Mouse (Mus musculus): ENCODE data around the gene Hoxd12.

The Hoxd12 gene

DNA sequence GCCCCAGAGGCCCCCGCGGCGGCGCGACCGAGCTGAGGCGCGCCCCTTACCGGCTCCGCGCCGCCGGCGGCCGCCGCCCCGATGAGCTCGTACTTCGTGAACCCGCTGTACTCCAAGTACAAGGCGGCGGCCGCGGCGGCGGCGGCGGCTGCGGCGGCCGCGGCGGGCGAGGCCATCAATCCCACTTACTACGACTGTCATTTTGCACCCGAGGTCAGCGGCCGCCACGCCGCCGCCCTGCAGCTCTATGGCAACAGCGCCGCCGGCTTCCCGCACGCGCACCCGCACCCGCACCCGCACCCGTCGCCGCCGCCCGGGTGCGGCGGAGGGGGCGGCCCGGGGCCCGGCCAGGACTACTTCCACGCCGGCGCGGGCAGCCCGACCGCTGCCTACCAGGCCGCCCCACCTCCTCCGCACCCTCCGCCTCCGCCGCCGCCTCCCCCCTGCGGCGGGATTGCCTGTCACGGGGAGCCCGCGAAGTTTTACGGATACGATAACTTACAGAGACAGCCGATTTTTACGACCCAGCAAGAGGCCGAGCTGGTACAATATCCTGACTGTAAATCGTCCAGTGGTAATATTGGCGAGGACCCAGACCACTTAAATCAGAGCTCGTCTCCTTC lies 30.8 kb downstream of the Hoxd12 start:
- in situ Hi-C loops (cut with MboI, MseI): no loop called here

- in situ Hi-C loops (cut with MboI, MseI): no loop called here
Measured at GRCm38 (mm10) chr2:74706393-74706960, 31.7 kb downstream of the Hoxd12 start.

DNA sequence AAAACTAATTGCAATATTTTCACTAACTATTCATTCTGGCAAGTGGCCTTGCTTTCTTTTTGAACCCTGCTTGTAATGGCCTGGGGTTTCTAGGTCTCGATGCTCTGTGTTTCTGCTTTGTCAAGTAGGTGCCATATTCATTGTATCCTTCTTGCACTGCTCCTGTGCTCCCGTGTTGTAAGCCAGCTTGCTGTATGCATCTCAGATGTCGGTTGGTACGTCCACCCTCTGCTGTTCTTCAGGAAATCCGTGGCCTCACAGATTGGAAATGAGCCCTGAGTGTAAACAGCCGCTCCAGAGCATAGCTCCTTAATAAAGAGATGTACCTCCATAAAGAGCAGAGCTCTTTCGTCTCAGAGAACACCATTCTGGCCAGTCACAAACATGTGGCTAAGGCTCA lies 32.8 kb downstream of the Hoxd12 start:
- in situ Hi-C loops (cut with MboI, MseI): no loop called here

DNA sequence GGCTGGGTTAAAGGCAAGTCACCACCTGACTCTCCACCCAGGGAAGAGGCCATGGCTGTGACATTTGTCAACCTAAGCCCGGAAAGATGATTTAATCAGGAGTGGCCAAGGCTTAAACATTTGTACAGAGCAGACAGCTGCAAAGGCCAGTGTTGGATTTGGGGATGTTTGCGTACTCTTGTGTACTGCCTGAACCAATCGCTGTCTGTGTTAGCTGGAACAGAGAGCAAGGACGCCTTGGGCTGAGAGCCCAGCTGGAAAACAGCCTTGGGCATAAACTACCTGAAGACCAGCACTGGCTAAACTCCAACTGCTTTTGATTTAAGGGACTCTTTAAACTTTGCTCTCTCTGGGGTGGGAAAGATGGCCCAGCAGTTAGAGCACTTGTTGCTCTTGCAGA lies 33.9 kb downstream of the Hoxd12 start:
- in situ Hi-C loops (cut with MboI, MseI): no loop called here

DNA sequence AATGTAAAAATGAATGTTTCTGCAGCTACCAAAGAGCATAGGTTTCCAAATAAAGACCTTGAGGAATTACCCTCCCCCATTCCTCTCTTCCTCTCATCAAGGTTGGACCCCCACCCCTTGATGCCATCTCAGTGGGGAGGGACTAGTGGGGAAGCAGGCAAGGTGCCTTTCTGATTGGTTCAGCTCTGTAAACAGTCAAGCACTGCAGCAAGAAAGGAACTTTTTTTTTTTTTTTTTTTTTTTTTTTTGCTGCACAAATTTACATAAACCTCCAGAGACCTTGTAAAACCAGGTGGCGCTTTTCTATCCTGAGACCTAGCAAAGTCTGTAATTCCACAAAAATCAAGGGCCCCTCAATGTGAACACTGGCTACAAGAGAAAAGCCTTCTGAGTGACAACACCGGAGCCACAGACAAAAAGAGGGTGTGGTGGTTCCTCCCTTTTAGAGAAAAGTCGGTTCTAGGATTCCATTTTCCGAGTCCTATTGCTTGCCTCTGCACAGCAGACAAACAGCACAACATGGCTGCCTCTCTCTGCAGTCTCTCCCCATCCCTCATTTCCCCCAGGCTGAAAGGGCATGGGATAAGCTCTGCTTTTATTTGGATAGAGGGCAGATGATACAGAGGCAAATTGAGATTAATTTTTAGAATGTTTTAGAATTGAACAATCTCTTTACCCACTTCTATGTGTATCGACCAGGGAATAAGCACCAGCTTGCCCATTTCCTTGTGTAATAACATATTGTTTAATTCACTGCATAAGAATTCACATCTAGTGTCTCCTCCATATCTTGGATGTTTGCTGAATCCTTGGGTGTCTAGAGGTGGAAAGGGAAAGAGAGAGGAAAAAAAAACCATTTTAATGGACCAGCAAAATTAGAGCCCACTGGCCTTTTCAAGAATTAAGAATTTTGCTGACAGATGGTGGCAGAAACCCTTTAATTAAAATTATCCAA lies 34.9 kb downstream of the Hoxd12 start:
- in situ Hi-C loops (cut with MboI, MseI): no loop called here

DNA sequence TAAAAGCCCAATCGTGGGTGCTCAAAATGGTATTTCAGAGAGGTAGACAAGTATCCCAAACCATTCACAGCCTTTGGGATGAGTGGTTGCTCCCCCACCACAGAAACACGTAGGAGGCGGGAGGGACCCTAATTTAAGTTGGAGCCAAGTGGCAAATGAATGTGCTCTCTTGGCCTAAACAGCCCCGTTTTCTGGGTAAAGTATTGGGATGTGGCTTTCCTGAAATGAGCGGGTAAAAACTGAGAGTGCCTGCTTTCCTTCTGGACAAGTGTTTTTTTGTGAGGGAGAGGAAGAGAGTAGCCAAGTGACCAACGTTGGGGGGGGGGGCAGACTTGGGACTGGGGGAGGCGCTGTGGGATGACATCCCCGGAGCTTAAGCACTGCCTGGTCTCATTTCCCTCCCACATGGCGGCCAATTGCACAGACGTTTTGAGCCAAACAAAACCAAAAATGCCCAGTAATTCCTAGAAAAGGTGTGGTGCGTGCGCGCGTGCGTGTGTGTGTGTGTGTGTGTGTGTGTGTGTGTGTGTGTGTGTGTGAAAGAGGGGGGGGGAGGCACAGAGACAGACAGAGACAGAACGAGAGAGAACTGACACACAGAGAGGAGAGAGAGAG lies 36.2 kb downstream of the Hoxd12 start:
- in situ Hi-C loops (cut with MboI, MseI): no loop called here

DNA sequence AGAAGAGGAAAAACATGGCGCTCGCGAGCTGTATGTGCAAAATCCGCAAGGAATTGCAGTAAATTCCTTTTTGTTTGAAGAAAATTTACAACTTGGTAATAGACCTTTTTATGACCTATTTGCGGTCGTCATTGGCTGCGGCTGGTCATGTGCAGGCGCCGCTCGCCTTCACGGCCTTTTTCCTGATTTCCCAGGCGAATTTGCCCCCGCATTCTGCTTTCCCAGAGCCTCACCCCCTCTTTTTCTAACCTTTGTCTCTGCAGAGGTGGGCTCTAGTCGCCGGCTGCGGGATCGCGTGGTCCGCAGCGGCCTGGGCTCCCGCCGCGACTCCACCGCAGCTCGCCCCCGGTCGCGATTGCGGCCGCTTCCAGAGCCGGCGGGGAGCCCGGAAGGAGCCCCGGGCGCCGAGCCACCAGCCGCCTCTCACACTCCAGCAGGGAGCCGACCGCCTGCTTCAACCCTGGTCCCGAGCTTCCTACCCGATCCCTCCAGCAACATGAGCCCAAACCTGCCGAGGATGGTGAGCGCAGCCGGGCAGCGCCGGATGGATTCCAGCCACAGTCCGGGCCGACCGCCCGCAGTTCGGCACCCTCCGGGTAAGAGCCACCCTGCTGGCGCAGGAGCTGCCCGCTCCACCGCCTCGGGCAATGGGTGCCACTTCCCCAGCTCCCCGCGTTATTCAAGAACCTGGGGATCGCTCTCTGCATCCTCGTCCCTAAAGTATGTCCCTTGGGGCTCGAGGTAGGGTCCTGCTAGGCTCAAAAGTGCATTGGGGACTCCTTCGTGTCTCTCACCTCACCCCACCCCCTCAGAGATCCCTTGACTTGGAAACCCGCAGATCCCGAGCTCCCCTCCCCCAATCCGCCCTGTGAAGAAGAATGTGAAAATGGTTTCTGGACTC lies 37.2 kb downstream of the Hoxd12 start, which contains the start of the genes Hoxd3 and Hoxd4:
Hoxd3 (plus strand) TSS at position 207 of the 901 bp plus-strand sequence.
Hoxd4 (plus strand) TSS at position 209 of the 901 bp plus-strand sequence.
- in situ Hi-C loops (cut with MboI, MseI): no loop called here

DNA sequence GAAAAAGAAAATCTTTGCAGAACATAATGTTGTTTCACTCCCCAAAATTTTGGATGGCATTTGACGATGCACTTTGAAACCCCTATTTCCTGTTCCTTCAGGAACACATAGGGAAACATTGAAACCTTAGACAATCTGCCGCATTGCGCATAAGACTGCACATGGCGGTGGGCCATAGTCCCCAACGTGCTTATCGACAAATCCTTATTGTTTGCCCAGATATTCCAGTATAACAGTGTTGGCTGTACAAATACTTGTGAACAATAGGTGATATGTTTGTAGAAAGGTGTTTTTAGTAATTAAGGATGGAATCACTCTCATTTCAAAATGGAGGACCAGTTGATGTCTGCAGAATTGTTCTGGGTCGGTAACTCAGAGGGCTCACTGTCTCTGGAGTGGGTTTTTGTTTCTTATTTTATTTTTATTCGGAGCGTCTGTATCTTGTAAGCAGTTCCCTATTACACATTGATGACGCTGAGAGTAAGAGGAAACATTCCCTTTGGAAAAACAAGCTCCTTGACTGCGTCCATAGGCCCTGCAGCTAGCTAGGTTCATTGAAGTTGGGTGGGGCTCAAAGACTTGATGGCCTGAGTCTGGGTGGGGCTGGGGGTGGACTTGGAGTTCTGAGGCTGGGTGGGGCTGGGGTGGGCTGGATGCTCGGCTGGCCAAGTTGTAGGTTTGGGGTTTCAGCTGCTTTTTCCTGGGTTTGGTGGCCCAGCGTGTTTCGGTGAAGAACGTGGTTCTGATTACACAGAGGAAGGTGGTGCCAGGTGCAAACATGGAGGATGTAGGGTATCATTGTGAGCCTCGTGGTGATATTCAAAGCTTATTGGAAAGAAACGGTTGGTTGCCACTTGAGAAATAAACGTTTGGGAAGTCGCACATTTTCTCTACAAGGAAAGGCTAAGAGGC lies 38.7 kb downstream of the Hoxd12 start:
- in situ Hi-C loops (cut with MboI, MseI): no loop called here

DNA sequence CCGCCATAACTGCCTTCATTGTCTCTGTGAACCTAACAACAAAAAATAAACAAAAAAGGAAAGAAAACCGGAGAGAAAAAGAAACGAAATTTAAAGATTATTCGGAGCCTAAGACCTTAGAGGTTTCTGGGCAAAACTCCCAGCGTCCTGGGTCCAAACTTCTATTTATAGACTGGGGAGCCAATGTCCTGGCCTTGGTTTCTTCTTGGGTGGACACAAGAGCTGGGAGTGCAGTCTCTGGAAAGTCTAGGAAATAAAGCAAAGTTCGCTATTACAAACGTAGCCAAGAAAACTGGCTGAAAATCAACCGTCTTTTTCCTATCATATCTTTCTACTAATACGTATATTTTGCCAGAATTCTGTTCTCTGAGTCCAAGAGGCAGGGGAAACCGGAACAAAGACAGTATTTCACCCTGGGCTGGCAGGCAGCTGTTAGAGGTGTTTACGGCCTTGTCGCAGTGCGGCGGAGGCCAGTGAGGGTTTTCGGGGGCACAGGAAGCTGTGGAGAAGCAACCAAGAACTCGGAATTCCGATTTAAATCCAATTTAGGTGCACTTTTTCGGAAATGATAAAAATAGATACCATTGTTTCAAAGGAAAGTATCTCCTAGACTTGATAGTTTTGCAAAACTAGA lies 39.5 kb downstream of the Hoxd12 start:
- in situ Hi-C loops (cut with MboI, MseI): no loop called here

GRCm38 (mm10) chr2:74714881-74715280 lies 40.1 kb downstream of the Hoxd12 start:
- in situ Hi-C loops (cut with MboI, MseI): no loop called here

DNA sequence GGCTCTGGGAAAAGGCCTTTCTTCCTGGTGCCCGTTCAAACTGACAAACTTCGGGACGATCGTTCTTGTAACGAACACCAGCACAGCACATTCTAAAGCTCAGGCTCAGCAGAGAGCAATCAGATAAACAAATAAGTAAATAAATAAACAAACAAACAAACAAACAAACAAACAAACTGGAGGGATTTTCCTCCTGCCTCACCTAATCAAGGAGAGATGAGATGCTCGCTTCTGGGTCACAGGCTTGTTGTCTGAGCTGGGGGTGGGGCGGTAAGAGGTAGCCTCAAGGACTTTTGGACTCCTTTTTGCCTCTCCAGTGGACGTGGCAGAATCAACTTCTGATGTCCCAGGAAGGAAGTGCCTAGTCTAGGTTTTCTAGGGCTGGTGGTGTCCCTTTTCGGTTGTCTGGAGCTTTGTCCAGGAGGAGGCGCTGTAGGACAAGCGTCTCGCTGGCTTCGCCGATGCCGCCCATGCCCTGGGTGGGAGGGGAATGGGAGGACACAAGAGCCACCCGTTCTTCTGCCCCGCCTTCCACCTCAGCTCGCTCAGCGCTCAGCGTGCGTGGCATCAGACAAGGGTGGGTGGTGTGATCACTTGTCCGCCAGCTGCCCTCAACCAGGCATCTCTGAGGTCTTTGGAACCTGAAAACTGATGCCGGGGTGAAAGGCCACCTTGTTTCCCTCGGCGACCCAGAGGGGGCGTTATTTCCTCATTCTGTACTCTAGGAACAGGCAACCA lies 40.9 kb downstream of the Hoxd12 start:
- in situ Hi-C loops (cut with MboI, MseI): no loop called here

- in situ Hi-C loops (cut with MboI, MseI): loop anchor here (5.0 kb wide), 1 partner anchor 242 kb away; no protein-coding TSS in a partner anchor
Measured at GRCm38 (mm10) chr2:74720384-74720783, 45.6 kb downstream of the Hoxd12 start.

GRCm38 (mm10) chr2:74720955-74721491 lies 46.2 kb downstream of the Hoxd12 start:
- in situ Hi-C loops (cut with MboI, MseI): loop anchor here (5.0 kb wide), 1 partner anchor 241 kb away; no protein-coding TSS in a partner anchor

GRCm38 (mm10) chr2:74721882-74722281 lies 47.1 kb downstream of the Hoxd12 start:
- in situ Hi-C loops (cut with MboI, MseI): loop anchor here (5.0 kb wide), 1 partner anchor 240 kb away; no protein-coding TSS in a partner anchor

DNA sequence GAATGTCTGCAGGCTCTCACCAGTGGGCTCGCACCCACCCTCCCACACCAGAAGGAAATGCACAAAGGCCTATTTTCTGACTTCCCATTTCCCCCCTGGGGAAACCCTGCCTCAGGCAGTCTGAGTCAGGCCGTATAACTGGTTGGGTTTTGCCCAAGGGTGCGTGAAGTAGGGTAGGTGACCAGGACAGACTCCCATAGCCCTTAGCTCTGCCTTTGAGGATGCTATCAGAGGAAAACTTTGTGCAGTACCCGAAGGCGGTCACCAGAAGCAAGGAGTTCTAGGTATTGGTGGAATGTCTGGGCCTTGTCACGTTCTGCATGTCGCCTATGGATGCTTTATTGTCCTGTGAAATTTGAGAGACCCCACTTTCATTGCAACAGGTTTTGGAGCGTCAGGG lies 48.1 kb downstream of the Hoxd12 start:
- in situ Hi-C loops (cut with MboI, MseI): loop anchor here (5.0 kb wide), 1 partner anchor 239 kb away; no protein-coding TSS in a partner anchor

DNA sequence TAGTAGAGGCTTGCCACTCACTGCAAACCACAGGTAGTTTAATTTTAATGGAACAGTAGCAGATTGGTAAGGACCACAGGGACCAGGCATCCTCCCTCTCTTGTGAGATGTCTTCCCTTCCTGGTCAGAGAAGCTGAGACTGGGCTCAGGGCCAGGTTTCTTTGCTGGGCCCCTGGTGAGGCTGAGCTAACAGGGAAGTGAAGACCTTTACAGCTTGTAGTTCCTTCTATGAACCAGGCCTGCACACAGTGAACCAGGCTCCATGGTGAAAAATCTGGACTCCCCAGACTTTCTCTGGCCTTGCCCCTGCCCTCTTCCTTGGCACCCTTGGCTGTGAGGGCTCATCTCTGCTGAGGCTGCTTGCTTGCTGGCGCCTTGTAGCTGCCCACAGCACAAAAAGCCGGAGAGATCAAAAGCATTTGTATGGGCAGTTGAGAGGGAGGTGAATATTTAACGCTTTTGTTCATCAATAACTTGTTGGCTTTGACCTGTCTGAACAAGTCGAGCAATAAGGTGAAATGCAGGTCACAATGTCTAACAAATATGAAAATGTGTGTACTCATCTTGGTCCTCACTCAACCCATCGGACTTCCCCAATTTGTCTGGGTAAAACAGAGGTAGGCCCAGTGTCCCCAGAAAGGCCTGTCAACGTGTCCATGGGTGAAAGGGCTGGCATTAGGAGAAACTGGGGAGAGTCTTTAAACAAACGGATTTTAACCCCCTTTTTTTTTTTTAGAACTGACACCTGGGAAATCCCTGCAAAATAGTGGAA lies 49.6 kb downstream of the Hoxd12 start:
- in situ Hi-C loops (cut with MboI, MseI): loop anchor here (5.0 kb wide), 1 partner anchor 238 kb away; no protein-coding TSS in a partner anchor

DNA sequence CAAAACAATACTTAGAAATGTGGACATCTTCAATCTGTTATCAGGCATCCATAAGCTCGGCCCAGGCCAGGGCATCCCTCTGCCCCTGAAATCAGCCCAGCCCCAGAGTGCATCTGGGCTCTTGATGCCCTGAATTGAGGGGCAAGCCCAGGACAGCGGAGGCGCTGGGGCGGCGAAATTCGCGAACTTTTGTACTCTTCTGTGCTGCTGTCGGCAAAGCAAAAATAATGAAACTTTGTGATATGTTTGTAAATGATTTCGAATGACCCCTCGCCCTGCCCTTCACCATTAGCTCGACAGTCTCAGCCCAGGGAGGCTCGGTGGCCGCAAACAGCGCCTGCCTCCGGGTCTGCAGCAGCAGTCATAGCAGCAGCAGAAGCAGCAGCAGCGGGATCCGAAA lies 50.4 kb downstream of the Hoxd12 start:
- in situ Hi-C loops (cut with MboI, MseI): no loop called here

All from T-helper 2 cell (primary cell).